Mouse (Mus musculus): Measurements from ENCODE around the gene Ptch1.

- TF ChIP-seq GATA1 (IDR thresholded peaks at IDR 0.05; ENCODE audit: low read length): no peak
- no peak for TF ChIP-seq TAL1 (IDR thresholded peaks at IDR 0.05; ENCODE audit: low read length)
Measured at GRCm38 (mm10) chr13:63562972-63563780, 10.2 kb downstream of the Ptch1 start.

Measured in erythroblast, embryonic 14.5 days (primary cell).